Mouse (Mus musculus) G1E (cell line): ENCODE data around the gene Acbd3. TPM values are rescaled to one million over a fixed set of nuclear protein-coding genes. Genes with fewer than 3 reads are reported as not detected.

Experiments used
- ATAC-seq: 2 replicates; pipeline ENCODE4 v1.8.0; 2016; ENCODE audit warnings: mild to moderate bottlenecking; ENCODE audit not compliant: insufficient number of reproducible peaks, poor library complexity, low FRiP score, severe bottlenecking; ENCODE audit errors: extremely low read depth
- DNase-seq: peaks from one replicate; pipeline ENCODE4 v3.0.0; 2012; ENCODE audit warnings: low spot score
- H3K27me3 ChIP-seq: 2 replicates; pipeline ENCODE4 v1.6.1; 2012; ENCODE audit warnings: mild to moderate bottlenecking, low read length, inconsistent platforms; ENCODE audit not compliant: insufficient read depth
- H3K36me3 ChIP-seq: replicated peaks from 2 replicates; pipeline ENCODE3; 2012; ENCODE audit warnings: mild to moderate bottlenecking, inconsistent platforms
- H3K4me1 ChIP-seq: 2 replicates; pipeline ENCODE4 v1.6.1; 2012; ENCODE audit warnings: low read depth, low read length, inconsistent platforms, mixed read lengths; ENCODE audit not compliant: insufficient read depth
- H3K4me3 ChIP-seq: 2 replicates; pipeline ENCODE4 v1.5.1; 2012; ENCODE audit warnings: low read depth, mild to moderate bottlenecking, inconsistent platforms, low read length, moderate library complexity, mixed read lengths
- H3K9me3 ChIP-seq: replicated peaks from 2 replicates; pipeline ENCODE4 v1.6.1; 2012; ENCODE audit warnings: inconsistent platforms
- CTCF ChIP-seq: IDR thresholded peaks from 2 replicates; pipeline ENCODE4 v1.5.1; 2012; ENCODE audit warnings: low read depth, low read length, inconsistent platforms, mixed read lengths
- GATA1 ChIP-seq: IDR thresholded peaks from 2 replicates; pipeline ENCODE4 v1.6.1; 2012; ENCODE audit warnings: borderline replicate concordance, low read length, inconsistent platforms, mixed read lengths
- GATA2 ChIP-seq: IDR thresholded peaks from 2 replicates; pipeline ENCODE4 v1.6.1; 2012; ENCODE audit warnings: low read depth, low read length, inconsistent platforms, borderline replicate concordance
- POLR2AphosphoS5 ChIP-seq: IDR thresholded peaks from 2 replicates; pipeline ENCODE4 v1.6.1; 2012; ENCODE audit warnings: low read depth, low read length, inconsistent platforms; ENCODE audit not compliant: insufficient replicate concordance
- TAL1 ChIP-seq: conservative IDR thresholded peaks from 2 replicates; pipeline ENCODE4 v1.6.1; 2012; ENCODE audit warnings: low read depth, low read length, inconsistent platforms, mixed read lengths
- polyA plus RNA-seq: library from polyadenylated mRNA; stranded (reverse); fragments of >175 nt; gene quantifications from 2 replicates; pipeline ENCODE4 v1.2.3, GENCODE M21; 2012
- total RNA-seq, 2 experiments: library from RNA; stranded (forward) in 1 of 2; stranded (reverse) in 1 of 2; fragments of 200-1000 nt in 1 of 2; fragments of >200 nt in 1 of 2; fragmentation: Nextera tagmentation in 1 of 2; gene quantifications; 2 replicates each; pipeline ENCODE4 v1.2.3; 2014 to 2017

Acbd3 gene
- total and polyA plus RNA-seq, 3 experiments = 8.2 to 57.1 (median 34.9) TPM

GRCm38 (mm10) chr1:180800814-180801213 lies 75.0 kb downstream of the Acbd3 start:
- peaks cover 28% of the 10 kb centered on the region for H3K4me1 ChIP-seq
- no peaks in the 10 kb centered on the region for H3K9me3 ChIP-seq
- H3K27me3 ChIP-seq = peaks cover 9% of the 10 kb centered on the region
- peaks cover 56% of the 10 kb centered on the region for H3K36me3 ChIP-seq
- DNase-seq (no peak), ATAC-seq (0 out of 2 replicates have a peak, but pooled peaks have one; percentile 28)
- no peak overlapping the region for H3K4me3 ChIP-seq
- TF ChIP-seq GATA2 (no peak), TAL1 (no peak), CTCF (no peak), POLR2AphosphoS5 (no peak), GATA1 (no peak)

- ATAC-seq (0 out of 2 replicates have a peak, but pooled peaks have one; percentile 3), DNase-seq (no peak)
- no peak overlapping the region for H3K4me3 ChIP-seq
- H3K9me3 ChIP-seq = no peaks in the 10 kb centered on the region
- no peak; the same call in 1 of the 2 replicates for TF ChIP-seq POLR2AphosphoS5
- peaks cover 34% of the 10 kb centered on the region for H3K4me1 ChIP-seq
- H3K27me3 ChIP-seq = peaks cover 7% of the 10 kb centered on the region
- H3K36me3 ChIP-seq = peaks cover 63% of the 10 kb centered on the region
Observed at GRCm38 (mm10) chr1:180801466-180801994, 75.7 kb downstream of the Acbd3 start.

Other genes starting within 250 kb of the Acbd3 start
- not detected in 2 replicates for gene Stum, start 242.5 kb upstream of the Acbd3 start, total RNA-seq (2014; fragmentation: Nextera tagmentation)
- gene Stum, start 242.5 kb upstream of the Acbd3 start, total RNA-seq (2017) = 0.11 and 0.12 TPM in 2 replicates
- not detected in 2 replicates for gene Stum, start 242.5 kb upstream of the Acbd3 start, polyA plus RNA-seq
- gene Parp1, start 157.1 kb upstream of the Acbd3 start, total RNA-seq (2014; fragmentation: Nextera tagmentation) = 75.5 and 91.1 TPM in 2 replicates
- 165 and 168 TPM in 2 replicates for gene Parp1, start 157.1 kb upstream of the Acbd3 start, total RNA-seq (2017)
- gene Parp1, start 157.1 kb upstream of the Acbd3 start, polyA plus RNA-seq = 127 and 142 TPM in 2 replicates
- 37.2 and 38.6 TPM in 2 replicates for gene Lin9, start 84.9 kb upstream of the Acbd3 start, total RNA-seq (2014; fragmentation: Nextera tagmentation)
- gene Lin9, start 84.9 kb upstream of the Acbd3 start, total RNA-seq (2017) = 33.6 and 37.3 TPM in 2 replicates
- 0.51 and 0.77 TPM in 2 replicates for gene Lin9, start 84.9 kb upstream of the Acbd3 start, polyA plus RNA-seq
- not detected in 2 replicates for gene Mixl1, start 29.0 kb upstream of the Acbd3 start, total RNA-seq (2014; fragmentation: Nextera tagmentation)
- gene Mixl1, start 29.0 kb upstream of the Acbd3 start, total RNA-seq (2017) = 0.11 and 0.12 TPM in 2 replicates
- gene Mixl1, start 29.0 kb upstream of the Acbd3 start, polyA plus RNA-seq = not detected in 2 replicates
- 1,182 and 1,327 TPM in 2 replicates for gene H3f3a, start 87.9 kb downstream of the Acbd3 start, total RNA-seq (2014; fragmentation: Nextera tagmentation)
- gene H3f3a, start 87.9 kb downstream of the Acbd3 start, total RNA-seq (2017) = 2,511 and 3,138 TPM in 2 replicates
- 1,136 and 1,527 TPM in 2 replicates for gene H3f3a, start 87.9 kb downstream of the Acbd3 start, polyA plus RNA-seq
- 41.0 and 43.2 TPM in 2 replicates for gene Sde2, start 125.1 kb downstream of the Acbd3 start, total RNA-seq (2014; fragmentation: Nextera tagmentation)
- gene Sde2, start 125.1 kb downstream of the Acbd3 start, total RNA-seq (2017) = 52.6 and 72.2 TPM in 2 replicates
- 37.2 and 51.6 TPM in 2 replicates for gene Sde2, start 125.1 kb downstream of the Acbd3 start, polyA plus RNA-seq
- gene Lefty2, start 167.1 kb downstream of the Acbd3 start, total RNA-seq (2014; fragmentation: Nextera tagmentation) = not detected in 2 replicates
- 0.06 and 0.11 TPM in 2 replicates for gene Lefty2, start 167.1 kb downstream of the Acbd3 start, total RNA-seq (2017)
- not detected in 2 replicates for gene Lefty2, start 167.1 kb downstream of the Acbd3 start, polyA plus RNA-seq
- gene Pycr2, start 178.2 kb downstream of the Acbd3 start, total RNA-seq (2014; fragmentation: Nextera tagmentation) = 22.7 and 24.8 TPM in 2 replicates
- gene Pycr2, start 178.2 kb downstream of the Acbd3 start, total RNA-seq (2017) = 23.2 and 26.4 TPM in 2 replicates
- gene Pycr2, start 178.2 kb downstream of the Acbd3 start, polyA plus RNA-seq = 122 and 154 TPM in 2 replicates
- not detected in 2 replicates for gene Lefty1, start 209.0 kb downstream of the Acbd3 start, total RNA-seq (2014; fragmentation: Nextera tagmentation)
- gene Lefty1, start 209.0 kb downstream of the Acbd3 start, total RNA-seq (2017) = not detected in 2 replicates
- gene Lefty1, start 209.0 kb downstream of the Acbd3 start, polyA plus RNA-seq = 0.08 TPM in 1 of 2 replicates, not detected in the other
- 3.2 and 4.3 TPM in 2 replicates for gene Tmem63a, start 216.3 kb downstream of the Acbd3 start, total RNA-seq (2014; fragmentation: Nextera tagmentation)
- gene Tmem63a, start 216.3 kb downstream of the Acbd3 start, total RNA-seq (2017) = 2.8 and 3.1 TPM in 2 replicates
- 2.8 and 3.4 TPM in 2 replicates for gene Tmem63a, start 216.3 kb downstream of the Acbd3 start, polyA plus RNA-seq